Mouse (Mus musculus) lung, postnatal 4 days (tissue): ENCODE measurements at regions not wholly inside any gene's neighbourhood (a gene's known extent, or its start where the extent isn't known, plus 50 kb on each side); places are given as distances from the start of the nearest gene placed in this dataset.

Source experiments
- DNase-seq, 2 experiments: peaks; one replicate each; pipeline ENCODE4 v3.0.0; 2021

DNA sequence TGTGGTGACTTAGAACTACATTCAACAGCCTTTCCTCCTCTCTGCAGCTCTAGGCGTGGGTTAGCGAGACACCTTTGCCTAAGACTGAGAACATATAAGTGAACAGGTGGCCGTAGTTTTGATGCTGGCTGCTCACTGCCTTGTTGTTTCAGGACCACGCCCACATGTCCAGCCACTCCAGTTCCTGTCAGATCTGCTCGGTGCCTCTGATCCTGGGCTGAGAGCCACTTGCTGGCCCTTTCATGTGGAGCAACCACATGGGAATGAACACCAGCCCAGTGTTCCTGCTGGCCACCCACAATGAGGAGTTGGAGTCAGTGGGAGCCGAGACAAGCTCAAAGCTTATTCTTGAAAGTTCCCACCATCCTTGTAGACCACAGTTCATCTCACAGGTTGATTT is 180.5 kb upstream of the Arid1b start:
- peak in 1 of 2 experiments; percentile 48 for DNase-seq

DNA sequence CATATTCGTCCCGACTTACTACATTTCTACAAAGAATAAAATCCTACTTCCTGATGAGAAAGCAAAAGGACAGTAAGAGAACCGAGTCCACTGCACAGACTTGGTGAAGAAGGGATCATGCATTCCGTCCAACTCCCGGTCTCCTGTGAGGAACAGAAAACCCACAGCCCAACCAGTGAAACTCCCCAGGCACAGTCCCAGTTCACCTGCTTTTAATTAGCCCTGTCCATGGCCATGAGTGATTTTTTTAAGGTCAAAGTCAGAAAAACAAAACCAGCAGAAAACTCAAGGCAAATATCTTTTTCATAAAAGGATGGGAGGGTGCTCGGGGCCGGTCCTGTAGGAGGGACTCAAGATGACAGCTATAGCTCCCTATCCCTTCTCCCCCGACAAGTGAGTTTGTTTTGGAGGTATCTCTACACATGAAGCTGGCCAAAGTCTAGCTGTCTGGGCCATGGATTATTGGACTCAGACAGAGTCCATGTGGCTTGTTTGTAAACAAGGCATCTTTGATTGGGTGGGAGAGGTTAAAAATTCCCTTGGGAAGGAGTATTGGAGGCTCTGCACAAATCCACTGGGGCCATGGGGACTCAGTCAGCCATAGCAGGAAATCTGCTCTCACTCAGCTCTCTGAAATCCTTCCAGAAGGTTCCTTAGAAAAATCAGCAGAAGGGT is 168.8 kb upstream of the Arid1b start:
- no peak for DNase-seq

DNA sequence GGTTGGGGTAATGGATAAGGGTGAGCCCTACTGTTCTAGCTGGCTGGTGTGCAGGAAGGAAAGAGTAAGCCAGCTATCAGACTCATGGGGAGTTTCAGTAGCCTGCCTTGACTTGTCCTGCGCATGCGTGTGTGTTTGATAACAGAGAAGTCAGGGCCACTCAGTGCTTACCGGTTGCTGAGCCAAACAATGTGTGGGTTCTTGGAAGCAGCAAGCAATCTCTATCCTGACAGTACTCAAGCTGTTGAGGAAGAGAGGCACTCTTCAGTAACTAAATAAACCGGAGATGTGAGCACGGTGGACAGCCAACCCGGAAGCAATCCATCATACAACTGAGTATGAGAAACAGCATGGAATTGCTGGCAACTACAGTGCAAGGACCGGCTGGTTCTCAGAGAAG is 160.1 kb upstream of the Arid1b start:
- DNase-seq: peak; percentile 44 to 75

DNA sequence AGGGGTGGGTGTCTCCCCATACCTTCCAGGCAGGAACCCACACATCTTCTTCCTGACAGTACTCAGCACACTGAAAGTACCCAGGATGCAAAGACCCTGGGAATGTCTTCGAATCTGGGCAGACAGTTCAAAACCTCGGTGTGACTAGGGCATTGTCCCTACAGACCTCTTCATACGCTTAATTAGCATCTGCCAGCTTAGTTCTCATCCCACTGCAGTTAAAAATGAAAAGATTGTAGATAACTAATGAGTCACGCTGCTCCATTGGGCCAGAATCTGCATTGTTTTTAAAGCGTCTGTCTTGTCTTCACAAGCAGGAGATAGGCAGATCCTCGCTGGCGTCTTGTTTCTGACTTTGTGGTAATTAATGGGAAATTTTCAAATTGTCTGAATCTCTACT is 159.6 kb upstream of the Arid1b start:
- no peak for DNase-seq

DNA sequence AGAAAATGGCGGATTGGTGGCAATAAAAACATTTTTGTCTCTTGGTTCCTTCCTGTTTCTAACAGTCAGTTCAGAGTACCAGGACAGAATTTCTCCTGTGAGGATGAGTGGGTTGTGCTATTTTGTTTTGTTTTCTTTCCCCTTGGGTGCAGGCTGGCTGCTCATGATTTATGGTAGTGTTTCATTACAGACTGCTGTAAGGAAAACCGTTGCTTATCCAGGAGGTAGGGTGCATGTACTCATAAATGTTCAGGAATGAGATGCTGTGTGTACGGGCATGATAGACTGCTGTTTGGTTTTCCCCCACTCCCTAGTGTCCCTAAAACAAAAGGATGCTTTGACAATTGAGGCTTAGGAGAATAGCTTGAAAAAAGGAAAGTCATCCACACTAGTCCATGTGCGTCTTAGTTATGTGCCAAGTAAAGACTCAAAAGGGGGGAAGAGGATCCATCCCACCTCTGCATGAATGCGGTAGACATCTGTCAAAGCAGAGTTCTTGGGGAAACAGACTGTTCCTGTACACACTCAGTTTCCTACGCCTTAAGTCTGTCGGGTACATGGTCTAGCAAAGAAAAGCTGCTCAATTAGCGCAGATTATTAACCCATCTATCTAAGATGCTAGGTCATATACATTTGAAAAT is 158.9 kb upstream of the Arid1b start:
- DNase-seq: no peak

DNA sequence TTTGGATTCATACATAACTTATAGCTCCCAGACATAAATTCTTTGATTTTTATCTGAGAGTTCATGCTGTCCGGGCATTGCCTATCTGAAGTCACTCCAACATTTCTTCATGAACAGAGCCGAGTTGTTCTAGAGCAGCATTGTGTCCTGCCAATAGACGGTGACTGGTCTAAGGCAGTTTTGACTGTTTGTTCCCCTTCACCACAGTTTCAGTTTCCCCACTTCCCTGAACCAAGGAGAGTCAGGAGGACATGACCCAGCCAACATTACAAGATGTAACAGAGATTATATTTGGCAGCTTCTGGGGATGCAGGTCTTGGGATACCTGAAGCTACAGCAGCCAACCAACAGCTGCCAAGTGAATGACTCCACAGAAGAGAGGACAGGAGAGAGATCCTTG is 154.0 kb upstream of the Arid1b start:
- no peak for DNase-seq

DNA sequence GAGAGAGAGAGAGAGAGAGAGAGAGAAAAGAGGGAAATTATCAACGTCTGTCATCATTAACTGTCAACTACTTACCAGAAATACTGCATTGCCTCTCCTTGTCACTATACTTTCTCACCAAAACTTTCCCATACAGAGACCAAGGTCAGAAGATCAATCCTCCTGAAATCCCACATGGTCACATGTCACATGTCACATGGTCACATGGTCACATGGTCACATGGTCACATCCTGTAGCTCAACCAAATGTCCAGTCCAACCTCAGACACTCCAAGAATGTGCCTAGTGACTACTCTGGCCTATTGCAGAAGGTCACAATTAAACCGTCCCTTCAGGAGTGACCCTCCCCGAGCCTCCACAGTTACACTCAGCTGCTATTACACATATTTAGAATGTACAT is 135.8 kb upstream of the Arid1b start:
- no peak for DNase-seq

DNA sequence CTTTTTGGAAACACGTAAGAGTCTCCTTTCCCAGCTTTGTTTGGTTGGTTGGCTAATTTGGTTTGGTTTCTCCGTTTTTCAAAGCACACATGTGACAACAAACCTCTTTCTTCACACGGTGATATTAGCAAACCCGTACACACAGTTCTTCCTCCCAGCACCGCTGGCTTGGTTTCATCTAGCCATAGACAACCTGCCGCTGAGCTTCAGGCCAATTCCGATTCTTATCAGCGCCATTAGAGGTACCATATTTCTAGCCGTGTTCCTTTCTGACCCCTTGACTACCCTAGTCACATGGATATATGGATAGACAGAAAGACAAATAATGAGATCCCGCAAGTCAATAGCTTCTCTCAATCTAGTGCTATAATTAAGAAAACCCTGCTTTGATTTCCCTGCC is 129.2 kb upstream of the Arid1b start:
- no peak for DNase-seq

DNA sequence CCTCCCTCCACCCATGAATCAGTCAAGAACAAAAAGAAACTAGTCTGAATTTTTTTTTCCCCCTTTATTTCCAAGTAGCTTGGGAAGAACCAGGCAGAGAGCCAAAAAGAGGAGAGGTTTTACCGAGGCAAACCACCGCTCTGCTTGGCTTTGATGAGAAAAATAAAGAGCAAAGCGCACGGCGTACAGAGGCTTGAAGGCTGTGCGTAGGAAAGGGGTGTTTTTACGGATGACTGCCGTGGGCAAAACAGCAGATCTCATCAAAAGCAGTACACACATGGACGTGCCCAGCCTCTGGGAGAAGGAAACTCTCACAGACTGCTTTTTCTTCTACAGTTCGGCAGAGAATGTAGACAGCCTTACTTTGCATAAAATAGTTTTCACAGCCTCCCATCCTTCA is 128.5 kb upstream of the Arid1b start:
- DNase-seq: no peak

DNA sequence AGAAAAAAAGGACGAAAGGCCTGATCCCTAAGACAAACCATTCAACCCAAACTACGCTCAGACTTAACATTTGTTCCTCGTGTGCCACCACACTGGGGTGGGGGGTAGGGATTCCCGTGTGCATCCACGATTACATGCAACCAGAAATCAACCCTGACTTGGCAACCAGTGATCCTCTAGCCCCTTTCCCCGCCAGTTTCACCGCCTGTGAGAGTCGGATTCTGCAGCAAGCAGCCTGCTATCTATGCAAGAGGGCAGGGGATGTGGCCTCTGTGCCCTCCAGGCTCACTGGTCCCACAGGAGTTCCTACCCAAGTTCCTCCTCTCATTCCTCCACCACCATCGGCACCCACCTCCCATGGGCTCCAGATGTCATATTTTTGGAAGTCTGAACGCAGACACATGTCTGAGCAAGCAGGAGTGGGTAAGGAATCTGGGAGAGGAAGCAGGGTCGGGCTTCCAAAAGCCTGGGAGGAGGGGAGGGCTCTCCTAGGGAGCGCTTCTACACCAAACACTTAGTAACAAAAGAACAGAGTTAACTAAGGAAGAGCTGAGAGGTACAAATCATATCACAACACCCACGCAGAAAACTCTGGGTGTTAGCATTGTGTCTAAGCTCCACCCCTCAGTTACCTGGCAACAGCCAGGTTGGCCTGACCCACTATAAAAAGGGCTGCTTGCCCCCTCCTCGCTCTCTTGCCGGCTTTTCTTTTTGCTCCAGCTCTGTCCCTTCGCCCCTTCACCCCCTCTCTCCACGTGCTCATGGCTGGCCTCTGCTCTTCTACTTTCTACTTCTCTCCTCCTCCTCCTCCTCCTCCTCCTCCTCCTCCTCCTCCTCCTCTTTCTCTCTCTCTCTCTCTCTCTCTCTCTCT is 127.9 kb upstream of the Arid1b start:
- DNase-seq: no peak

DNA sequence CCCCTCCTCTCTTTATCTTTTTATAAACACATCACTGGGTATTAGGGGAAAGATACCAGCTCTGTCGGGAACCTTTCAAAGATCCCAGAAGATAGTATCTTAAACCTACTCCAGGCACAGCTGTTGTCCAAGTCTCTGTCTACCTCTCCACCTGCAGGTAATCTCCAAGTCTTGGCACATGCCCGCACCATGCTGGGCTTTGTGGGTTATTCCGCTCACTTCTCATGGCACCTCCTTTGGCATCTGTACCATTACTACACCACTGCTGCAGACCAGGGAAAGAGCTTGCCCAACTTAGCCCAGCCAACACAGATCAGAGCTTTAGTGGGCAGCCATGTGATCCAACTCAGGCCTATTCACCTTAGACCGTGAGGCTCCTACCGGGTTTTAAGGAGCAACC is 127.0 kb upstream of the Arid1b start:
- DNase-seq: no peak

DNA sequence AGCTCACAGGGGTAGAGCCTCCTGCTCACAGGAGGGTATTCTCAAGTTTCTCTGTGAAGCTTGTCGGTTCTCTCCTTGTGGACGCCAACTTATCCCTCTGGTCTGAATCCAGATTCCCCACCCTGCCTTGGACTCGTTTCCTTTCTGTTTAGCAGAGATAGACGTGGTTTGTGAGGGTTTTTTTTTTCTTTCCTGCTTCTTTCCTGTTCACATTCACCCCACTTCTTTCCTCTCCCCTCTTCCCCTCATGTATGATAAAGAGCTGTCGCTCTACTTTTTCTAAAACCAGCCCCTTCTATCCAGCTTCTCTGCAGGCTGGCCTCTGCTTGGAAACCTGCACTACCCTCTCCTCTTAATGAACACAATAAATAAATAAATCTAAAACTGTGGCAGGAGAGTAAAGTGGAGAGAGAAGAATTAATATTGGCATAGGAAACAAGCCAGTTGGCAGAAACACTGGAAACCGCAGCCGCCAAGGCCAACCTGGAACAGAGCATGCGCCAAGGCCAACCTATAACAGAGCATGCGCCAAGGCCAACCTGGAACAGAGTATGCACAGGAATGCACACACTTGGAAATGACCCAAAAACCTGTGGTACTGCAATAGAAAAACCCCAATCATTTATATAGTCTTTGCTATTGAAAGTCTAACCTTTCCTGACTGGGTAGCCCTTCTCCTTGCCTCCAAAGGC is 126.2 kb upstream of the Arid1b start:
- DNase-seq: peak; percentile 41 to 71

DNA sequence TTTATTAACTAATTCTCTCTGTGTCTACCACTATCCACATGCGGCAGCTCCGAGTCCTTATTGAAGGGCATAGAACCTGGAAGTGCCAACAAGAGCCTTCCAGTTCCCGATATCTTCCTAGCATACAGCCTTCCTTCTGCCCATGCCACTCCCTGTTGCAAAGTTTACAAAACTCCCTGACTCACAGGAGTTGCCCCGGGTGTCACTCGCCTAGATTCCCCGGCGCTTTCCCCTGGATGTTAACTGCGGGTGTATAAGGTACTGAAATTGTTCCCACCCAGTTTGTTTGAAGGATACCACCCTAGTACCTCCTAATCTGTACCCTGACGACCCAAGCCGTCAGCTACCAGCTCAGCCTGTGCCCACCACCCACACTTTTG is 125.7 kb upstream of the Arid1b start:
- DNase-seq: no peak

DNA sequence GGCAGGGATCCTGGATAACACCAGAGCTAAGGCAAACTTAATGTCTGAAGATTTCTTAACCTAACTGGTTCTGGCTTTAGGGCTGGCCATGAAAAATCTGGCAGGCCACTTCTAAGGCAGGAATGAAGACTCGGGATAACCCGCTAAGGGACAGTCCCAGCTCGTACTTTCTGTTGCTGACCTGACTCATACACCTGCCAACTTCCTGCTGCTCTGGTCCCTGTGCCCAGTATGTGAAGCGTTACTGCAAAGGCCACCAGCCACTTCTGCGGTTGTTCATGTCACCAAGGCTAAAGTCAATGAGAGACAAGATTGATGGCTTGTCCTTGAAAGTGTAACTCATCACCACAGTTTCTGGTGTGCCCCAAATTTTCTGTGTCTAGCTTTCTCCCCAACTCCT is 125.3 kb upstream of the Arid1b start:
- no peak for DNase-seq

DNA sequence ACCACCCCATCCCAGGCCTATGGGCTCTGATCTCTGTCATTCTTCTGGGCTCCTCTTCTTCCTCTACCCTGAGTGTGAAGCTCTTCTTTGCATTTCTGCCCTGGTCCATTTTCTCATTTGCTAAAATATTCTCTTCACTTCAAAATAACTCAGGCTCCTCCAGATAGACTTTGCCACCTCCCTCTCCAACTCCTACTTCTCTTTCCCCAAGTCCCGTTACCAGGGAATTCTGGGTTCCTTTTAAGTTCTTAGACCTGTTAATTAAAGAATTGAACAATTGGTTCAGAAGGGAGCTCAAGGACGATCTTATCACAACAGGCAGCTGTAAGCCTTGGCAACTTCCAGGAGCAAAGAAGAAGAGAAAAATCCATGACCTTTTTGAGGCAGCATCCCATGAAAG is 122.9 kb upstream of the Arid1b start:
- no peak for DNase-seq

DNA sequence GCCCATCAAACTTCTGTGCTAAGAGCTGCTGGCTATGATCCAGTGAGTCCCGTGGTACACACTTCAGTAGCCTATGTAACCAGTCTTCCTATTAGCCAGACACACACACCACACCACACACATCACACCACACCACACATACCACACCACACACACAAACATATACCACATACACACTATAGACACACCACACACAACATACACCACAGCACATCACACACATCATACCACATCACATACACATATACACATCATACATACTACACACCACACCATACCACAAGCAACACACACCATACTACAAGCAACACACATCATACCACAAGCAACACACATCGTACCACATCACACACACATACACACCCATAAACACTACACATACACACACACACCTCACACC is 119.7 kb upstream of the Arid1b start:
- no peak for DNase-seq

DNA sequence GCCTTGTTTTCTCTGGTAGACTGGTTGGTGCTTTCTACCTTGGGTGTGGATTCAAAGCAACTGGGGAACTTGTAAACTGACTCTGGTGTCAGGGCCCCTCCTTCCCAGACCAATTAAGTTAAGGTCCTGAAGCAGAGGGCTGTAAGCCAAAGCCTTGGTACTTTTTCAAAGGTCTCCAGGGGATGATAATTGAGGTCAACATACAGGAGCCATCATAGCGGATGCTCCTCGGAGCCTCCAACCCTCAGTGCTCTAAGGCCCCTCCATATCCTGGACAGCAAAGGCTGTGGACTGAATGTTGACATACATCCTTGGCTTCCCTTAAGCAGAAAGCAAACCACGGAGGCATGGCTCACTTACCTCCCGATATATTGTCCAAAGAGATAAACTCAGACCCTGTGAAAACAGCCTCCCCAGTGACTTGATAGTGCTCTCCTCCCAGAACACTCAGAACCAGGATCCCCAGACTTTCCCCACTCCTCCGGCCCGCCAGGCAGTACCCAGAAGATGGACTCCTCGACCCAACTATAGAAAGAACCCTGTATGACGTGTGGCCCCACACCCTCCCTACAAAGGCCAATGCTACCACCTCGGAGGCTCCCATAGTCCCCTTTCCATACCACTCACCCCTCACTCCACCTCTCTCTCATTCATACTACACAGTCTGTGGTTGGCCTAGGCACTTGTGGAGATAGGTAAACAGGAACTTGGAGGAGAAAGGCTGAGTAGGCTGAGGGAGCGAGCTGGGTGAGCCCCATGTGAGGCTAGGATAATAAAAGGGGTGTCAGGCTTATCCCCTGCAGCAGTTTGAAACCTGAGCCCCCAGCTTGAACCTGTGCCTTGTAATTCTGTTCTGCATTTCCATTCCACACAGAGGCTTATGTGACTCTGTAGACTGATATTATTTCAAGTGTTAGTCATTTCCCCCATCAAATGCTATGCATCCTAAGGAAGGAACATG is 118.8 kb upstream of the Arid1b start:
- no peak for DNase-seq

DNA sequence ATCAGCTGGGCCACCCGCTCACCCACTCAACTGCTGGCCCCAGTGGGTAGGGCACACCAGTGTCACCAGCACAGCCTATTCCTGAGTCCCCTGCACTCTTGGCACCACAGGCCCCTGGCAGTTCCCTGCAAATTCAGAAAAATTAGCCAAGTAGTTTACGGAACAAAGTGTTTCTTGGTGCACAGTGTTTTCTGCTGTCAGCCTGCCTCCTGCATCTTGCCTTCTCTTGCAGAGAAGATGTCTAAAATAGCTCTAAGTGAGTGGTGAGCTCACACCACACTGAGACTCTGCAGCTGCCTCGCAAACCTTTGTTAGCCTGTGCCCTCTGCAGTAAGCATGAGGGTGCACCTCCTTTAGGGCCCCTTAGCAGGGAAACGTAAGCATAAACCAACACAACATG is 117.7 kb upstream of the Arid1b start:
- DNase-seq: no peak

DNA sequence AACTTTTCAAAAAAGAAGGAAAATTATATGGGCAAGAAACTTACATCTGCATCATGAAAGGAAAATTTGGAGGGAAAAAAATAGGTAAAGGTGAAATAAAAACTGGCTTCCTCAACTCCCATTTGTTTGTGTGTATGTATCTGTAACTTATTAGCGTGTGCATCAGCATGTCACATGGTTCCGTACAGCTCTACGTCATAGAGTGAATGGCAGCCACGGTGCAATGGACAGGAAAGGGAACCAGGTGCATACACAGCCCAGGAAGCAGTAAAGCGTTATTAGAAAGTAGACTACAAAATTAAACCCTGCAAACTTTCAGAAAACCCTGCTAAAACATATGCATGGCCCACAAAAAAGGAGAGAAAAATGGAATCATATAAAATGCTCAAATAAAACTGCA is 112.7 kb upstream of the Arid1b start:
- DNase-seq: no peak

DNA sequence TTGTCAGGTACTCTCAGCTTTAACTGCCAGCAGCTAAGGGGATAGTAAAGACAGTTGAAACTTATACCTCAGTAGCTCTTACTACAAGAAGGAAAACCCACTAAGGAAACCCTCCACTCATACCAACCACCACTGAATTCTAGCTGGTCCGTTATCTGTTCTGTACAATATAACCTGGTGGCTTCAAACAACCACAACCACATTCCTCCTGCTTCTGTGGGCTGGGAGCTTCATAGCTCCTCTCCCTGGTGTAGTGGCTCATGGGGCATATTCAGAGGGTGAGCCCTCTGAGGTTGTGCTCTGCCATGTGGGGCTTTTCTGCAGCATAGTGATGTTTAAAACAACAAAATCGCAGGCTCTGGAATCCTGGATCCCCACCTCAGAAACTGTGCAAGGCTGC is 110.0 kb upstream of the Arid1b start:
- DNase-seq: peak in 1 of 2 experiments; percentile 3

DNA sequence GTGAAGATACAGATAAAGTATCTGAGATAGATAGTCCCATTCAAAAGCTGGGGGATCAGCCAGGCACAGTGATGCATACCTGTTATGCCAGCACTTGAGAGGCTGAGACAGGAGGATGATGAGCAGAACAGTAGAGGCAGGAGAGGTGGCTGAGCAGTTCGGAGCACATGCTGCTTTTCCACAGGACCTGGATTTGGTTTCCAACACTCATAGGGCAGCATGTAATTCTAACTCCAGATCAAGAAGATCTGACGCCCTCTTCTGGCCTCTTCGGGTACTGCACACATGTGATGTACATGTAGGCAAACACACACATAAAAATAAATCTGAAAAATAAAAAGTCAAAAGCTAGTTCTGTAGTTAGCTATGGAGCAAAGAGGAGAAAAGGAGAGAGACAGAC is 109.4 kb upstream of the Arid1b start:
- DNase-seq: no peak

DNA sequence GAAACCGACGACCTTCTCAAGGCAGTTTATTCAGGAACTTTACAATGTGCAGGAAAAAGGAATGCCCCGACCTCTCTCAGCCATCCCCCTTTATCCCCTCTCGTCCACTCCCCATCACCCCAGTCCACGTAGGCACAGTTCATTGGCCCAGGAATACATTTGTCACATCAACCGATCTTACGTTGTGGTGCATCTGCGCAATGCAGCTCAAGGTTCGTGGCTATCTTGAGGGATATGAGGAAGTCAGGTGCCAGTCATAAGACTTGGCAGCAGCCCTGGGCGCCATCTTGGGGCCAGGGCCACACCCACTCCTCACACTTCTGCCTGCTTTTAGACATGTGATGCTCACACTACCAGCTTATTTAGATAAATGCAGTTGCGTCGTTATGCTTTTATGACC is 106.8 kb upstream of the Arid1b start:
- DNase-seq: peak in 1 of 2 experiments; percentile 6
